Mouse (Mus musculus): ENCODE measurements around the gene Med1.

Med1 gene

GRCm38 (mm10) chr11:98148551-98149301 is 44.4 kb downstream of the Med1 start:
- no peak for DNase-seq

GRCm38 (mm10) chr11:98145856-98146255 is 47.2 kb downstream of the Med1 start:
- no peak for DNase-seq

- DNase-seq: no peak
Observed at GRCm38 (mm10) chr11:98142545-98142944, 50.5 kb downstream of the Med1 start.

DNA sequence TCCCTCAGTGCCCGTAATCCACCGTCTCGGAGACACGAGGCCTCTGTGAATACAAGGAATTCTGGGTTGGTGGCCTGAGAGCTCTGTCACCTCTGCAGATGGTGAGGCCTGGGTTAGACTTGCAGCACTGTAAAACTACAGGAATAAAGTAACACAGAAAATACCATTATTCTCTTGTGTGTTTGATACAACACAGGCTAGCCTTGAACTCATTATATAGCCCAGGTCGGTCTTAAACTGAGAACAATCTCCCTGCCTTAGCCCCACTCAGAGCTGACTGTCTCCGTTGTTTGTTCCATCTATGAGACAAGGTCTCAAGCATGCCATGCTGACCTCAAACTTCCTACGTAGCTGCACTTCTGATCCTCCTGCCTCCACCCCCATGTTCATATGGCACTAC is 54.2 kb downstream of the Med1 start:
- no peak for DNase-seq

DNA sequence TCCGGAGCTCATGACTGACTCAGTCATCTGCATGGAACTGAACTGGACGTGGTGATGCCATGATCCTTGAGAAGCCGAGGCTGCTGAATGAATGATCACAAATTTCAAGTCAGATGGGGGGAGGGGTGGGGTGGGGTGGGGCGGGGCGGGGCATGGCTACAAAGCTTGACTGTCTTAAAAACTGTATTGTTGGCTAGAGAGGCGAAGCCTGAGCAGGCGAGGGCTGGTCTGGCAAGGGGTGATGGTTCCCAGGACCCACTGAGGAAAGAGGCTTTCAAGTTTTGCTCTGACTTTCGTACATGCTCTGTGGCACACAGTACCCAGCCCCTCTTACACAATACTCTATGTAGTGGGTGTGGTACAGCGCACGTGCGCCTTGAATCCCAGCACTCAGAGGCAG is 55.3 kb downstream of the Med1 start:
- no peak for DNase-seq

DNA sequence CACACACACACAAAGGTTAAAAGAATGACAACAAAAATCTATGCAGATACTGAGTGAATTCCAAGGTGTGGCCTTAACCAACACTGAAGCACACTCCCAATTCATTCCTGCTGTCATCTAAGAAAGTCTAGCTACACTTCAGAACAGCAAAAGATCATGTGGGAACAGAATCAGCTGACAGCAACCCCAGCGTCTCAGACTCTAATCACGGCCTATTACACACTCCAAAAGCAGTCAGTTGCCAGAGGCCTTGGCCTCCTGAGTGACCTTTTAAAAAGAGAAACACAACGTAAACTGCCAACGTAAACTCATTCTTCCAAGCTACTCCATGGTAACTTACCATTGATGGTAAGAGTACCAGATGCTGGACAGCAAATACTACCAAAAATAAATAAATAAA is 58.1 kb downstream of the Med1 start:
- DNase-seq: no peak

GRCm38 (mm10) chr11:98123424-98123823 is 69.7 kb downstream of the Med1 start:
- DNase-seq: no peak

- DNase-seq: no peak
Observed at GRCm38 (mm10) chr11:98114363-98114762, 78.7 kb downstream of the Med1 start.

- DNase-seq: no peak
Observed at GRCm38 (mm10) chr11:98113504-98113903, 79.6 kb downstream of the Med1 start.

- DNase-seq: no peak
Observed at GRCm38 (mm10) chr11:98109706-98110105, 83.4 kb downstream of the Med1 start.

All from kidney, adult 18-20 months (tissue).